Mouse (Mus musculus) retina, embryonic 14.5 days (tissue): ENCODE results near the gene Fcer1g.

Experiments used
- DNase-seq: peaks from one replicate; pipeline ENCODE4 v3.0.0-alpha.2; 2015; ENCODE audit warnings: low spot score

Gene Fcer1g

DNA sequence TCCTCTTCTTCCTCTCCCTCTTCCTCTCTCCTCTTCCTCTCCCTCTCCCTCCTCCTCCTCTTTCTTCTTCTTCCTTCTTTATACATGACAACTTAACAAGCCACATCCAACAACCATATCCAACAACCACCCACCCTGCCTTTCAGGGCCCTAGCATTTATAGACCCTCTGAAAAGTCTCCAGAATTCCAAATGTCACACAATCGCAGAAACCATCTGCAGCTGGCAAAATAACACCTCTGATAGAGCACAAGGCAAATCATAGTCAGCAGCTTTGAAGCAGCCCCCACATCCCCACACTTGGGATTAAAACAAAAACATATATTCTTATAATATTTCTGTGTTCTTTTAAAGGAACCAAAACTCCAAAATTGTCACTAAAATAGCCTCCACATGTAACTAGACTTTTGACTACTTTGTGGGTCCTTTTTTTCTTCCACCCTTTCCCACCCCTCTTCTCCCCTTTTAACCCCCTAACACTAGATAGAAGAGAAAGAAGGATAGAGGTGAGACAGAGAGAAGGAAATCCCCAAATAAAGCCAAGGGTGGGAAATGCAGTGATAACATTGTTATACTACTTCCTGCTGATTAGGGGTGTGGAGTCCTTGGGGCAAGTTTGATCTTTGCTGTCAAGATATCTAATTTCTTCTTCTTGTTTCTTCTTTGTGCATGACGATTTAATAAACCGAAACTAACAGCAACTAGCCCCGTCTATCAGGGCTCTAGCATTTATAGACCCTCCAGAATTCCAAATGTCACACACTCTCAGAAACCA lies 32.0 kb upstream of the Fcer1g start:
- no peak for DNase-seq

DNA sequence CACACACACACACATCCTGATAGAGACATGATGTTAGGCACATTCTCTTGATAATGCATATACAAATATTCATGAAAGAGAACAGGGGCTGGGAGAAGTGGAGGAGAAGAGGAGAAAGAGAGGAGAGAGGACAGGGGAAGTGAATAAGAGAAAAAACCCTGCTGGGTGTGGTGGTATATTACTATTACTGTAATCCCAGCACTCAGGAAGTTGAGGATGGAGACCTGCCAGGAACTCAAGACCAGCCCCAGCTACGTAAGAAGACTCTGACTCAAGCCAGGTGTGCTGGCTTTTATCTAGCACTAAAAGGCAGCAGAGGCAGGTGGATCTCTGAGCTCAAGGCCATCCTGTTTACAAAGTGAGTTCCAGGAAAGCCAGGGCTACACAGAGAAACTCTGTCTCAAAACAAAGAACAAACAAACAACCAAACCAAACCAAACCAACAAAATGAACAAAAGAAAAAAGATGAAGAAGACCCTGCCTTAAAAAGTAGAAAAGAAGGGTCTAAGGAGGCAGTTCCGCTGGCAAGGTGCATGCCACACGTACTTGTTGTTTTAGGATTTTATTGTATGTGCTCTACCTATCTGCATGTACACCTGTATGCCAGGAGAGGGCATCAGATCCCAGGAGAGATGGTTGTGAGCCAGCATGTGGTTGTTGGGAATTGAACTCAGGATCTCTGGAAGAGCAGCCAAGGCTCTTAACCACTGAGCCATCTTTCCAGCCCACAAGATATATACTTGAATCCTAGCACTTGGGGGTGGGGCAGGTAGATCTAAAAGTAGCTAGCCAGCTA lies 29.7 kb upstream of the Fcer1g start:
- DNase-seq = no peak

DNA sequence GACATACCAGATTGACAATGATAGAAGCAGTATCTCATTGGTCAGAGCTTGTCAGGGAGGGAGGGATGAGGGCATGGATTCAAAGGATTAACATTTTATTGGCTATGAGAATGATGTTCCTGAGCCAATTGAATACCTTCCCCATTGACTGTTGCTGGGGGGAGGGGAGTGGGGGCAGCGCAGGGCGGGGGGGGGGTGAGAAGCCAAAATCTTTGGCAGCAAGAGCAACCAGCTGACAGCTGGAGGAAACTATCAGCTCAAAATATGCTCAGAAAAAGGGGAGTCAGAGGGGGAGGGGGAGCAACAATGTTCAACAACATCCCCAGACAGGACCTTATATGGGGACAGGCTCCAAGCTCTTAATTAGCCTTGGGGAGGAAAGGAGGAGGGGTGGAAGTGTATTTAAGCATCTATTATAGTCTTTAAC lies 29.0 kb upstream of the Fcer1g start:
- peak; percentile 64 for DNase-seq

DNA sequence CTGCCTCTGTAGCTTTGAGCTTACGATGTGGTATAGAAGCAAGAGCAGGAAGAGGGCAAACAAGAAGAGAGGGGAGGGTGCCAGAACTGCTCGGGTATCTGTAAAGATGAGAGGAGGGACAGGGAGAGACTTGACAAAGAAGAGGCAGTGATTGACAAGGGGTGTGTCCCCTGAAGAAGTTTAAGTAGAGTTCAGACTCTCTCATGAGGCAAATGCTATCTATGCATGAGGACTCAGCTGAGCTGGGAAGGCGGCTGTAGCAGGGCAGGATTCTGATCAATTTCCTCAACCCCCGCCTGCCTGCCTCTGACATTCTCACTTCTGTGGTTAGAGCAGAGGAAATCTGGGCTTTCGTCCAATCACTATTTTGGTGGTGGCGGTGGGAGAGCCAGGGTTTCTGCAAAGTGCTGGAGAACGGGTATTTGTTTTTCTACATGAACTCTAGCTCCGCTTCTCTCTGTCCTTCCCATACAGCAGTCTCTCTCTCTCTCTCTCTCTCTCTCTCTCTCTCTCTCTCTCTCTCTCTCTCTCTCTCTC lies 28.5 kb upstream of the Fcer1g start:
- DNase-seq = peak; percentile 29

DNA sequence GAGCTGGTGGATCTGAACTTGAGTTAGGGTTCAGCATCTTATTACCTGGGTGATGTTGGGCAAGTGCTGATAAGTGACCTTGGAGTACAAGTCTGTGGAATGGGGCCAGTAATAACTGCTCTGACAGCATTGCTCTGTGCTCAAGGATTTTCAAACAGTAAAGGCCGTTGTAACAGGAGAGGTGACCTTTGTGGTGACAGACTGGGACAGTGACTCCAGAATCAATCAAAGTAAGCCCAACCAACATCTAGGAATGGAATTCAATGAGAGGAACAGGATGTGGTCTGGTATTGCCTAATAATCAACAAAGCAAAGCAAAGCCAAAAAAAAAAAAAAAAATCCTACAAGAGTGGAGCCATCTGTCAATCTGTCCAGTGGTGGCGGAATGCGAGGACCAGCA lies 26.2 kb upstream of the Fcer1g start:
- DNase-seq = no peak

DNA sequence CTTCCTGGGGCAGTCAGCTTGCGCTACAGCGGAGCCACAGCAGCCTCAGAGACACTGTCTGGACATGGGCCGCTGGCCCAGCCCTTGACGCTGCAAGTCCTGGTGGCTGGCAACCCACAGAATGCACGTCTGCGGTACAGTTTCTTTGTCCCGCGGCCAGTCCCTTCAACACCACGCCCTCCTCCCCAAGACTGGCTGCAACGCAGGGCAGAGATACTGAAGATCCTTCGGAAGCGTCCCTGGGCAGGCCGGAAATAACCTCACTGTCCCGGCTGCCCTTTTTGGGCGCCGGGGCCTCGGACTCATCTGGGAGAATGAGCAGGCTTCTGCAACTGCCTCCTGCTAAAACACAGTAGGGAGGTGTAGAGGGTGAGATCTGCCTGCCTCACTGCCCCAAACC lies 24.8 kb upstream of the Fcer1g start:
- no peak for DNase-seq

DNA sequence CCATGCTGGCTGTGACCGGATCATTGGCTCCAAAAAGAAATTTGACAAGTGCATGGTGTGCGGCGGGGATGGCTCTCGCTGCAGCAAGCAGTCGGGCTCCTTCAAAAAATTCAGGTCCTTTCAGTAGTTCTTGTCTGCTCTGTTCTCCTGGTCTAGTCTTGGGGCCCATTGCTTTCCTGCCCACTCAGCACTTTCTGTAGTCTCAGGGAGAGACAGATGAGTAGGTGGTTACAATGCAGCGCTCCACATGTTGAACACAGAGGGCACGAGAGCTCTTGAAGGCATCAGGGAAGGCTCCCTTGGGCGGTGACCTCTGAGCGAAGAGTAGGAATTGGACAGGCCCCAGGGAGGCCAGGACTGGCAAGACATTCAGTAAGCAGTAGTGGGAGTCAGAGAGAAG lies 23.6 kb upstream of the Fcer1g start:
- no peak for DNase-seq

DNA sequence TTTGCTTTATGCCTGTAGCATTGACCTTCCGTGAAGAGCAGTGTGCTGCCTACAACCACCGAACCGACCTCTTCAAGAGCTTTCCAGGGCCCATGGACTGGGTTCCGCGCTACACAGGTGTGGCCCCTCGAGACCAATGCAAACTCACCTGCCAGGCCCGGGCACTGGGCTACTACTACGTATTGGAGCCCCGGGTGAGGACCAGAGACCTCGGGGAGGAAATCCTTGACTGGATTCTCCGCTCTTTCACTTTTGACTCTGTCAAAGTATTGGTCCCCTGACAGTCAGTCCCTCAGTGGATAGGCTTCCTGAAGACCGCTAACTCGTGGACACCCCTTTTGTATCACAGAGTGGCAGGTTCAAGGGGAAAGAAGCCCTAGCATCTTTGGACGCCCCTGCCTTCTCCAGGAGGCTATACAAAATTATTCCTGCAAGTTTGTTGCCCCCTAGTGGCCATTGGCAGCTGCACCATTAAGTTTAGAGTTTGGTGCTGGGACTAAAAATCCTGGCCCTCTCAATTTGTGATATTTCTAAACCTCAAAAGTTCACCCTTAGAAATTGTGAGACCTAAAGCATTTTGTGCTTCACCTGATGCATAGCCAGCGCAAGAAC lies 22.9 kb upstream of the Fcer1g start:
- DNase-seq = peak; percentile 91

DNA sequence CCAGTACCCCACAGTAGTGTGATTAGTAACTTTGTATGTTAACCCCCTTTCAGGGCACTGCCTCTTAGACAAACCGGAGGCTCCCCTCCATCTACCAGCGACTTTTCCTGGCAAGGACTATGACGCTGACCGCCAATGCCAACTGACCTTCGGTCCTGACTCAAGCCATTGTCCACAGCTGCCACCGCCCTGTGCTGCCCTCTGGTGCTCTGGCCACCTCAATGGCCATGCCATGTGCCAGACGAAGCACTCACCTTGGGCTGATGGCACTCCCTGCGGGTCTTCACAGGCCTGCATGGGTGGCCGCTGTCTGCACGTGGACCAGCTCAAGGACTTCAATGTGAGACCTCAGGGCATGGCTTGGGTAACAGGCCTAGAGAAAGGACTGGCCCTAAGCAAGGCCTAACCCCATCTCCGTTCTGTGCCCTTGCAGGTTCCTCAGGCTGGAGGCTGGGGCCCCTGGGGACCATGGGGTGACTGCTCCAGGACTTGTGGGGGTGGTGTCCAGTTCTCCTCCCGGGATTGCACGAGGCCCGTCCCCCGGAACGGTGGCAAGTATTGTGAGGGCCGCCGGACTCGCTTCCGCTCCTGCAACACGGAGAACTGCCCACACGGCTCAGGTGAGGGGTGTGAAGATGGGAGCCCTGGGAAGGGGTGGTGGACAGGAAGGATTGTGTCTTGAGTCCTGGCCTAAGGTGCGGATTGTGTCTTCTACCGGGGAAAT lies 22.1 kb upstream of the Fcer1g start:
- DNase-seq = no peak

DNA sequence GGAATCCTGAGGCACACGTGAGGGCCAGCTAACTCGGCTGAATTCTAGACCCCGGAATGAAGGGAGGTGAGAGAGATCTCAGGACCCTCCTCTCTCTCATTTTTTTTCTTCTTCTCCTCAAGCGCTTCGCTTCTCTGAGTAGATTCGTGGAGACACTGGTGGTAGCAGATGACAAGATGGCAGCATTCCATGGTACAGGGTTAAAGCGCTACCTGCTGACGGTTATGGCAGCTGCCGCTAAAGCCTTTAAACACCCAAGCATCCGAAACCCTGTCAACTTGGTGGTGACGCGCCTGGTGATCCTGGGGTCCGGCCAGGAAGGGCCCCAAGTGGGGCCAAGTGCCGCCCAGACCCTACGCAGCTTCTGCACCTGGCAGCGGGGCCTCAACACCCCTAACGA lies 18.2 kb upstream of the Fcer1g start:
- DNase-seq = no peak

DNA sequence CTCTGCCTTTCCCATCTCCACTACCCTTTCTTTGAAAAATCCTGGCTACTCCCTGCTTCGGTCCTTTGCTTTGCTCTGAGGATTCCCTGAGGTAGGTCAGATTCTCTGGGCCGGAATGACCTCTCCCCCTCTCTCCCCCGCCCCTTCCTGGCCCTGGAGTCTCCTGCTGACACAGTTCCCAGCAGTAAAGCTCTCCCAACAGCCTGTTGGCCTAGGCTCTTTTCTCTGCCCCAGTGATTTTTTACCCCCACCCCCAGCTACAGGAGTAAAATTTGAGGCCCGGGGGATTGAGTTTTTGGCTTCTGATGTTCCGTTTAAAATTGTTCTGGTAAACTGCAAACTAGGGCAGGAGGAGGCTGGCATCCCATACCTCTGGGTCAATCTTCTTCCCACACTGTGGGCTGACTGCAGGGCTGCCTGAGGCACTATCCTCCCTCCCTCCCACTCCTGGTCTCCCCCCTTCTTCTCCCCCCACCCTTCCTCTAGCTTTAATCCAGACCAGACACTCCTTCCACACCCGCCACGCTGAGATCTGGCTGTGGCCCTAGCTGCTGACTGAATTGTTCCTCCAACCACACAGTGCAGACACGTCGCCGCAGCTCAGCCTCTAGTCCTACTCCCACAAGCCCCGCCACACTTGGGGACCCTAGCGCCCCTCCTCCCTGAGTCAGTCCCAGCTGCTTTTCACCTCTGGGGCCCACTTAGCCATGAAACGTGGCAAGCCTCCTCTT lies 17.6 kb upstream of the Fcer1g start:
- DNase-seq = peak; percentile 64

DNA sequence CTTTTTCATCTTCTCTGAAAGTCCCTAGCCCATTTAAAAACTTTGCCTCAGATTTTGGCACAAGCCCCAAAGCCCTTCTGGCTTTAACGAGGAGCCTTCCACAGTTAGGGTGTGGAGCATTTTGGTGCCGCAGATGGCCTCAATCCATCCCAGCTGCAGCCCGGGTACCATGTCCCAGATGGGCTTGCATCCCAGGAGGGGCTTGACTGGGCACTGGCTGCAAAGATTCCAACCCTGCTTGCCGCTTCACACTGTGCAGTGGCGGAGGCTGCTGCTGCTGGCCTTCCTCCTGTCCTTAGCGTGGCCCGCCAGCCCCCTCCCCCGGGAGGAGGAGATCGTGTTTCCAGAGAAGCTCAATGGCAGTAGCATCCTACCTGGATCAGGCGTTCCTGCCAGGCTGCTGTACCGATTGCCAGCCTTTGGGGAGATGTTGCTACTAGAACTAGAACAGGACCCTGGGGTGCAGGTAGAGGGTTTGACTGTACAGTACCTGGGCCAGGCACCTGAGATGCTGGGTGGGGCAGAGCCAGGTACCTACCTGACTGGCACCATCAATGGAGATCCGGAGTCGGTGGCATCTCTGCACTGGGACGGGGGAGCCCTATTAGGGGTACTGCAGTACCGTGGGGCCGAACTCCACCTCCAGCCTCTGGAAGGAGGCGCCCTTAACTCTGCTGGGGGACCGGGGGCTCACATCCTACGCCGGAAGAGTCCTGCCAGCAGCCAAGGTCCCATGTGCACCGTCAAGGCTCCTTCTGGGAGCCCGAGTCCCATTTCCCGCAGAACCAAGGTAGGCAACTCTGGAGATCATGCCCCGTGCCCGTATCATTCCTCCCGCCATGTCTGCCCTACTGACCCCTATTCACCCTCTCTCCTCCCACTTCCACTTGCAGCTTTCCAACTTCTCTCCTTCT lies 16.8 kb upstream of the Fcer1g start, which contains the start of gene Ndufs2:
Gene Ndufs2 (minus strand): TSS at position 709 of the 914 bp plus-strand sequence.
- peak; percentile 38 for DNase-seq

DNA sequence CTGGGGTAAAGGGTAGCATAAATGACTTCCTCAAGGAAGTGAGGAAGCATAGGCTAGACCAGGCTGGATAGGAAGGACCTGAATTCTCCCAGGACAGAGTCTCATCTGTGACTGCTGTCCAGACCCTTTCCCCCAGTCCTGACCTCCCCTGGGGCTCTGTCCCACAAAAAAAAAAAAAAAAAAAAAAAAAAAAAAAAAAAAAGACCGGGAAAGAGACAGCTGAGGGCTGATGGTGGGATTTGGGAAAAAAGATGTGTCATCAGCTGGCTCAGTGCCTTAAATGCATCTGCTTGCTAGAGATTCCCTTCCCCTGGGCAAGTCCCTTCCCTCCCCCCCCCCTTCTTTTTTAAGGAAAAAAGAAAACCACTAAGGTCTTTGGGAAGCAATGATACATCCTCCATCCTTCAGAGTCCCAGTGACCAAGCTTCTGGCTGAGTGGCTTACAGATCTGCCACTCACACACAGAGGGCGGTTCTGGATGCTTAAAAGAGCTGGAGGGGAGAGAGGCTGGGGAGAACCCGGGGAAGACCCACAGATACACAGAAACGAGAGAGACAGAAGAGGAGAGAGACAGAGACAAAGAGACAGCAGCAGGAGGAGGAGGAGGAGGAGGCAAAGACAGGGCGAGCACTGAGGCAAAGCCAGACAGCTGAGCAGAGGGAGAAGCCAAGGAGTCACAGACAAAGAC lies 15.9 kb upstream of the Fcer1g start, which contains the start of gene Adamts4:
Gene Adamts4 (plus strand): TSS at position 509 of the 688 bp plus-strand sequence.
- peak; percentile 67 for DNase-seq

DNA sequence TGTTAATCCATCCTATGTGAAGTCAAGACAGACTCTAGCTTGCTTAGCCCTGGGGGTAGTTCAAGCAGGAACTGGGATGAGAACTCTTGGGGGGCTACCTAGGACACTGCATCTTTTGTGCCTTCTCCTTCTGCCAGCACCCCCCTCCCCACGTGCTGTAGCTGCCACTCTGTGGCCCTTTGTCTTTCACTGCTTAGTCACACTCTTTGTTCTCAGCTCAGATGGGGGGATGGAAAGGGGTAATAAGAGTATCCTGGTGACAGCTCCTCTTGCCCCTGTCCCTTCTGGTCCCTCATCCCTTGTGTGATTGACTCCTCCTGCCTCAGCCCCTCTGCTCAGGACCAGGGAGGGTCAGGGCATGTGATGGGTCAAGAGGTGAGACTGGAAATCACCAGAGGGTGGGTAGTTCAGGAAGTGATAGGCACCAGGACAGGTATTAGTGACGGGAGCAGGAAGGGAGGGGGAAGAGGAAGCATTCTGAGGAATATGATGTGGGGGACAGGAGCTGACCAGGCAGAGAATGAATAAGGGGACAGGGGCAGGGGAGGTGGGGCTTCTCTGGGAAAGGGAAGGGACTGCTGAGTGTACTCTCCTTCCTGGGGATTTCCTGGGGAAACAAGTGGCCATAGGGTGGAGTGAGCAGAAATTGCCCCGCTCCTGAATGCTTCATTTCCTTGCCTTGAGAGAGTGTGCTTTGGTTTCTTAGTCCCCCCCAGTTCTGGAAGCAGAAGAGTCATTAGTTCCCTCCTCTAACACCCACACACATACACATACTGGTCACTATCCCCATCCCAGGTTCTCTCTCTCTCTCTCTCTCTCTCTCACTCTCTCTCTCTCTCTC lies 14.4 kb upstream of the Fcer1g start:
- no peak for DNase-seq

DNA sequence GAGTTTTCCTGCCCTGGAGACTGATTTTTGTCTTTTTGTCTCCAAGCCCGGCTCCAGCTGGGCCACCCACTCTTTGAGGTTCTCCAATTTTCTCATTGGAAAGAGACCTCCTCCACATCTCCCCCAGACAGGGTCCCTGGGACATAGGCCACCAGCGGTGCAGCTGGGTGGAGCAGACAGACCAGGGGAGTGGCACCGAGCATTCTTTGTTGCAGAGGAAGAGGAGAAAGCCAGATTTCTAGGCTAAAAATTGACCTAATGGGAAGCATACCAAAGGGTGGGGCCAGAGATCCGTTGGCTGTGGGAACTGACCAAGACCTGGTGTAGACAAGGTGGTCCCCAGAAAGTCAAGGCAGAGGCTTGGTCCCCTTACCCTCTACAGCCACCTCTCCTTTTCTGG lies 13.8 kb upstream of the Fcer1g start:
- no peak for DNase-seq

DNA sequence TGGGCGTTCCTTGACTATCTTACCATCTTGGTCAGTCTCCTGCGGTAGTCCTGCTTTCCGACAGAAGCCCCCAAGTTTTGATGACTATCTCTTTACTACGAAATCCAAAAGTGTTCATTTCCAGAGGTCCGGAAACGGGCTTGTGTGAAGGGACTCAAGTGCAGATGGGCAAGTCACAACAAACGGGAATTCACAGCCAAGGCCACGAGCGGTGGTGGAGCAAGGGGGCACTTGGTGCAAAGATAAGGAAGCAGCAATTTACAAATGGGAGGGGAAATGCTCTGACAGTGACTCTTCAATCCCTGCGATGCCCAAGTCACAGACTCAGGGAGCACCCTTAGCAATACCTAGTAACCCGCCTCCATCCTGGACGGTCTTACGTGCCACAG lies 13.3 kb upstream of the Fcer1g start:
- no peak for DNase-seq

DNA sequence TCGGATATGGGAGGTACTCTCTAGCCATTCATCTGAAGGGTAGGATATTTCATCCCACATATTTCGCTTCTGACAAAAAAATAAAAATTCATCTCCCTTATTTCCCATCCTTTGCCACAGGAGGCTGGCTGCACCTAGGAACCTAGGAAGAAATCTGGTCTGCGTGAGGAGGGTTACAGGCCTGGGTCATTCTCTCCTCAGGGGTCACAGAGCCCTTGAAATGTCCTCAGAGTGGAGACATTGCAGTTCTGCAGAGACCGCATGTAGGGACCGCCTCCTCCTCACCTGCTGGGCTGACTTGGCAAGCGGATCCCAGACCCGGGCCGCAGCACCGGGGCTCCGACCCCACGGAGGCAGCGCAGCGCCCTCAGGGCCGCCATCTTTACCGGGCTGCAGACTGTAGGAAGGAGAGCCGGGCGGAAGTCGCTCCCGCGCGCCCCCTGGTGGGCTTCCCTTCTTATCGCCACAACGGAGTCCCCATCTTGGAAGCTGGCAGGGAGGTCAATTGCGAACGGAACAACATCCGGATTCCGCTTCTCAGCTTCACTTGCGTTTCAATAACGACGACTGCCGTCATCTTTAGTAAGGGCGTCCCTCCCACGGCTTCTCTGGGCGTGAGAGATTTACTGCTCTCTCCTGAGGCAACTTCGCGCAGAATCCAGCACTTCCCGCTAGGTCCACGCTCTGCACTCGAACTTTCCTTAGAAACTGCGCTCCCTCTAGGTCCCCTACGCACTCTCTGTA lies 12.7 kb upstream of the Fcer1g start:
- DNase-seq = peak; percentile 100

DNA sequence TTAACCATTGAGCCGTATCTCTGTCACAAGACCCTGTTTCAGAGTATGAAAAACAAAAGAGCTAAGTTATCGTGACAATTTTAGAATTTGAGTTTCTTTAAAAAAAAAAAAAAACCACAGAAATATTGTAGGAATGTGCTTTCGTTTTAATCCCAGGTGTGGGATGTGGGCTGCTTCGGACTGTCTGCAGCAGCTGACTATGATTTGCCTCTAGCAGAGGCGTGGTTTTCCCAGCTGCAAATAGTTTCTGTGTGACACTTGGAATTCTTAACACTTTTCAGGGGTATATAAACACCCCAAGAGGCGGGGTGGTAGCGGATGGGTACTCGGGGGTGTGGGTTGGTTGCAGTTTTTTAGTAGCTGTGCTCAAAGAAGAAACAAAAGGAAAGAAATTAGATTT lies 11.2 kb upstream of the Fcer1g start:
- DNase-seq = no peak
